Mouse (Mus musculus) erythroblast, adult 5-6 weeks (primary cell): Measurements from ENCODE around the gene Trmt10a. TPM values are rescaled to one million over a fixed set of nuclear protein-coding genes. Genes with fewer than 3 reads are reported as not detected.

Experiments
- ATAC-seq: replicated peaks from 2 replicates; pipeline ENCODE4 v1.8.0; 2016; ENCODE audit warnings: moderate number of reproducible peaks, mild to moderate bottlenecking, moderate TSS enrichment, inconsistent platforms; ENCODE audit not compliant: poor library complexity, low FRiP score, severe bottlenecking
- total RNA-seq, 2 experiments: library from RNA; stranded (forward) in 1 of 2; stranded (reverse) in 1 of 2; fragments of 150-400 nt in 1 of 2; fragments of 200-764, 138-1000 nt in 1 of 2; gene quantifications; 2 replicates each; pipeline versions ENCODE4 v1.2.3 to v1.2.4; 2015 to 2017; ENCODE audit warnings: low replicate concordance in 2 of 2

Trmt10a gene
- total RNA-seq, 2 experiments from 2014 or later: 0.77 to 3.8 TPM

DNA sequence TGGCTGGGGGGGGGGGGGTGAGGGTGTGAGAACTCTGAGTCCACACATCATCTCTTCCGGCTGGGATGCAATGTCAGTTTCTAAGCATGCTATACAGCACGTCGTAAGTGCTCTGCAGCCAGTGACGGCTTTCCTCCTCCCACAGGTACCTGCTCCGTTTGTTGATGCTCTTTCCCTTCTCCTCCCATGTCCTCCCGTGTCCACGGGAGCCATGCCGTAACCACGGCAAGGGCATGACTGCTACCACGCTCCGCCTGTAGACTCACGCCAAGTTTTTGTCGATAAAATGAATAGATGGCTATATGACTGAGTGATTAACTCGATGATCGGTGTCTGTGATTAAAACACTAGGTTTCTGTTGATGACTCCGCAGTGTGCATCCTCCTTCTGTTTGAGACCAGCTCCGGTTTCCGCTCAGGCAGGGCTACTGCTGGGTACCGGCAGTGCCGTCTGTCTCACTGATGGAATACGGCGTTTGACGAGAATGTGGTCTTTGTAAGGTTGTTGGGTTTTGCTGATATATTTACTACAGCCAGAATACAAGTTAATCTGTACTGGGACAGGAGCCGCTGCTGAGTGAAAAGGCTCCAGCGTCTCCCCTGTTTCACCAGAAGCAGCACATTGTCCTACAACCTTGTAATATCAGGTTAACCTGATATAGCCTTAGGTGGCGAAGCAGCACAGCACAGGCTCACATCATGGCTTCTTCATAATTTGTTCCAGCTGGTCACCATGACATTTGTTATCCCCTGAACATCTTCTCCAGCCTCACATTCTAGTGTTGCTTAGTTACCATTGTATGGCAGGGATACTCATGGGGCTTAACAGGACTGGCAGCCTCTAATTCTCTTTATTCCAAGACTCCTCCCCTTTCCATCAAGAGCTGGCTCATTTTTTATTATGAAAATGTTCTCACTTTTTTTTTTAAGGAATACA, 43.0 kb downstream of the Trmt10a start:
- no peak for ATAC-seq

DNA sequence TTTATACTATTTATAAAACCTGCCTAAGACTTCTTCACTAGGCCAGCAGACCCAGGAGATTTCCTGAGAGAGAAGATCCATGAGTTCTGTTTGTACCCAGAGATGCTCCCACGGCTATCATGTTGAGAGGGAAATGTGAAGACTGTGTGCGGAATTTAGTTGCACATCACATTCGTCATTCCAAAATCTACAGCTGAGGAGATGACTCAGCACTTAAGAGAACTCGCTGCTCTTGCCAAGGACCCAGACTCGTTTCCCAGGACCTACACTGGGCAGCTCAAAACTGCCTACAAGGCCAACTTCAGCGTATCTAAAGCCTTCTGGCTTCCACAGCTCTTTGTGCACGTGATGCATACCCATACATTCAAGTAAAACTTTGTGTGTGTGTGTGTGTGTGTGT, 49.0 kb downstream of the Trmt10a start:
- no peak for ATAC-seq

DNA sequence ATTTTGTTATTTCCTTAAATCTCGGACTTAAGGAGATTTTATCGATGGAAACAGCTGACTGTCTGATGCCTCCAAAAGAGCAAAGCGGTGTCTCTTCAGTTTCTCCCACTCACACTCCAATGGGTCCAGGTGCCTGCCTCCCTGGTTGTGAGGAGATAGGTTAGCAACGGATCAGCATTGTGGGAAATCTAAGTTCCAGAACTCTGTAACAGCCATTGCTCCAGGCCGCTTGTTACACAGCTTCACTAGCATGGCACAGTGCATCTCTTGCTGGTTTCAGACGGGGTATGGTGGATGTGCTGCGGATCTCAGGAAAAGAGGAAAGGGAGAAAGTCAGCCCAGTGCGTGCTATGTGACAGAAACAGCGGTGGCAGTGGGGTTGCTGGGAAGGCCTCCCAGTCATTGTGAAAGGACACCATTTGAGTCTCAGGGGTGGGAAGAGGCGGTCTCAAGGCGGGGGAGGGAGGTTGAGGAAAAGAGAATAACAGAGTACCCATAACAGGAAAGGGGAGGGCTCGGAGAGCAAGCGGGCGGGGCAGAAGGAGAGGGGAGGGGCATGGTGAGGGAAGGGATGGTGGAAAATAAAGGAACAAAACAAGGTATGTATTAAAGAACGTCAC, 50.5 kb downstream of the Trmt10a start, which contains the start of gene 4930579F01Rik:
TSS of gene 4930579F01Rik (minus strand) at position 143 of the 620 bp plus-strand sequence.
- ATAC-seq: no peak

DNA sequence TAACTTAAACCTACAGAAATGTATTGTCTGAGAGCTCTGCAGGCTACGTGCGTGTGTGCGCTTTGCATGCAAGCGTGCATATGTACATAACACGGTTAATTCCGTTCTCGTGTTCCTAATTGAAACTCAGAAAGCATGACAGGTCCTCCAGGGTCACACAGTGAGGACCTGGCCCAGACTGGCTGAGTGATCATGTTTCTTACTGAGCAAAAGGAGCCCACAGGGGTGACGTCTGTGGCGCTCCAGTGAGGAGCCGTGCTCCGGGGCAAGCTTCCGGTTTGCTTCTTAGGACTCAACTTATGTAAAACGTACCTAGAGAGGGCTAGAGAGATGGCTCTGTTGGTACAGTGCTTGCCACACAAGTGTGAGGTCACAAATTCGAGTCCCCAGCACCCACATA, 53.8 kb downstream of the Trmt10a start:
- ATAC-seq: no peak

DNA sequence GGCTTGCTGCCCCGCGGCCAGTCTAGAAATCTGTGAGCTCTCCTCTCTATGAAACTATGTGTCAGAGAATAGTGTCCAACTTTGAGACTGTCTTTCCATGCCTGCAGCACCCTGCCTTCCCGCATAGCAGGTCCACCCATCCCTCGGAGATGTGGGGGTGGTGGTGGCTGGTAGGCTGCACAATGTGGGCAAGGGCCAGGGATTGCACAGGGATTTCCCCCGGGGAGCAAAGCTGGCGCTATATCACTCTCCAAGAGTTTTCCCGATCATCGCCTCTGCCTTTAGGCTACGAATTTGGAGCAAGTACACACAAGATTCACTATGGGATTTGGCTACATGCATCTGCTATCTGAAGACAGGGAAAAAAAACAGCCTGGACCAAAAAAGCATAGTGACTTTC, 54.3 kb downstream of the Trmt10a start:
- ATAC-seq: no peak

DNA sequence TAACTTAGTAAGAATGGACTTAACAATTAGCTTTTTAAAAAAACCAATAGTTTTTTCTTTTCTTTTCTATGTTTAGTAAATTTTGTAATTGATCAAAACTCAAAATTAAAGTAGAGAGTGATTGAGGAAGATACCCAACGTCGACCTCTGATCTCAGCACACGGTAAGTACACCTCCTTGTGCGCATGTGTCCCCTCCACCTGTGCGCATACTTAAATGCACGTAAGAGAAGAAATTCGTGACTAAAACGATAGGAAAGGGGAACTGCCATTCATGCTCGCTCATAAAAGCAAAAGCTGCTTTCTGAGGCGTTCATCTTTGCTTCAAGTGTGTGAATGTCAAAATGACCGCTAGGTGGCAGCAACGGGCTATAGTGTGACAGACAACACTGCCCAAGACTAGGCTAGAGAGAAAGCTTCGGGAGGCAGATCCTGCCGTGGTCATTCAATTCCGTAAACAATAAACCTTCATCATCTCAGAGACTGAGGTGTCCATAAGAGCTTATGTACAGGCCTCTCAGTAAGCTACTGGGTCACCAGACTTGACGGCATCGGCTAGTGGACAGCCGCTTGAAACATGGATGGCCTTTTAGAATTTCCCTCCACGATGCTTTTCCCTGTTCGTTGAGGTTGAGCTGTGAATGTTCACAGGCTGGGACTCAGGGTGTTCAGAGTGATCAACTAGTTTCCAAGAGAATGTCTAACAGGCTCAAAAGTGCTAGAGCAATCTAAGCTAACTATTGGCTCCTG, 54.9 kb downstream of the Trmt10a start:
- peak; percentile 75 for ATAC-seq

DNA sequence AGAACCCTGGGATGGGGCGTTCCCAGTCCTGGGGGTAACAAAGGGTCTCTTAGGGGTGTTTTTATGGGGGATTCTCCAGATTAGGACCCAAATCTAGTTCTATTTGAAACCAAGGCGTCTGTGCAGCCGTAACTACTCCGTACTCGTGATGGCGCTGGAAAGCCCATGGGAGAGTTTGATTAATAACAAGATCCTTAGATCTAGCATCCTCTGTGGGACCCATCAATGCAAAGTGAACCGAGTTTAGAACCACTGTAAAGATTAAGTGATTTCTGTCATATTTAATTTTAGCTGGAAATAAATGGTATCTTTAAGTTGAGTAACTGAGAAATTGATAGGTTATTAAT, 55.4 kb downstream of the Trmt10a start:
- no peak for ATAC-seq

DNA sequence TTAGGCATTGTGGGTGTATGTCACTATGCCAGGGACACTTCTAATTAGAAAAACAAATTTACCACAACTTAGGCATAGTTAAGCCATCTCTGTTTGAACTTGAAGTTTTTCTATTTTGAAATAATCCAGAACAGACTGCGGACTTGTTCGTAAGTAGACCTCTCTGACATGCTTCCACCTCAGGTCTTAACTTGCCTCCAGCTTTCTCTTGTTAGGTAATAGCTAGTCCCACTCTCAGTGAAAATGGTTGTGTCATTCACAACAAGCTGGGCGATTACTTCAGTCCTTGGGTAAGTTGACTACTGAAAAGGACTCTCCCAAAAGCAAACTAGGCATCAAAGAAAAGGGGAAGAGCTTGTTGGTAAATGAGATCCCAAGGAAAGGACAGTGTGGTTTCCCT, 65.6 kb downstream of the Trmt10a start:
- ATAC-seq: no peak

Other genes with a start within 250 kb of the Trmt10a start
- gene Lamtor3, start 224.9 kb upstream of the Trmt10a start, total RNA-seq (2015; ENCODE audit: low replicate concordance): 31.6 and 47.8 TPM in 2 replicates
- gene Lamtor3, start 224.9 kb upstream of the Trmt10a start, total RNA-seq (2017; ENCODE audit: low replicate concordance): 45.0 and 49.3 TPM in 2 replicates
- 18.3 and 27.6 TPM in 2 replicates for gene Dapp1, start 161.9 kb upstream of the Trmt10a start, total RNA-seq (2015; ENCODE audit: low replicate concordance)
- 21.5 and 34.1 TPM in 2 replicates for gene Dapp1, start 161.9 kb upstream of the Trmt10a start, total RNA-seq (2017; ENCODE audit: low replicate concordance)
- not detected in 2 replicates for gene 1110002E22Rik, start 78.4 kb upstream of the Trmt10a start, total RNA-seq (2015; ENCODE audit: low replicate concordance)
- gene 1110002E22Rik, start 78.4 kb upstream of the Trmt10a start, total RNA-seq (2017; ENCODE audit: low replicate concordance): not detected in 2 replicates
- gene Gm5105, start 76.1 kb upstream of the Trmt10a start, total RNA-seq (2015; ENCODE audit: low replicate concordance): not detected in 2 replicates
- gene Gm5105, start 76.1 kb upstream of the Trmt10a start, total RNA-seq (2017; ENCODE audit: low replicate concordance): not detected in 2 replicates
- gene Mttp, start 1.5 kb downstream of the Trmt10a start, total RNA-seq (2015; ENCODE audit: low replicate concordance): 0.77 and 1.3 TPM in 2 replicates
- gene Mttp, start 1.5 kb downstream of the Trmt10a start, total RNA-seq (2017; ENCODE audit: low replicate concordance): 0.51 and 1.4 TPM in 2 replicates
- not detected in 2 replicates for gene 4930579F01Rik, start 50.4 kb downstream of the Trmt10a start, total RNA-seq (2015; ENCODE audit: low replicate concordance)
- gene 4930579F01Rik, start 50.4 kb downstream of the Trmt10a start, total RNA-seq (2017; ENCODE audit: low replicate concordance): not detected in 2 replicates
- gene Adh7, start 74.3 kb downstream of the Trmt10a start, total RNA-seq (2015; ENCODE audit: low replicate concordance): not detected in 2 replicates
- gene Adh7, start 74.3 kb downstream of the Trmt10a start, total RNA-seq (2017; ENCODE audit: low replicate concordance): not detected in 2 replicates
- not detected in 2 replicates for gene Adh1, start 117.5 kb downstream of the Trmt10a start, total RNA-seq (2015; ENCODE audit: low replicate concordance)
- not detected in 2 replicates for gene Adh1, start 117.5 kb downstream of the Trmt10a start, total RNA-seq (2017; ENCODE audit: low replicate concordance)
- gene Adh6a, start 169.8 kb downstream of the Trmt10a start, total RNA-seq (2015; ENCODE audit: low replicate concordance): not detected in 2 replicates
- not detected in 2 replicates for gene Adh6a, start 169.8 kb downstream of the Trmt10a start, total RNA-seq (2017; ENCODE audit: low replicate concordance)
- not detected in 2 replicates for gene Adh6b, start 198.3 kb downstream of the Trmt10a start, total RNA-seq (2015; ENCODE audit: low replicate concordance)
- gene Adh6b, start 198.3 kb downstream of the Trmt10a start, total RNA-seq (2017; ENCODE audit: low replicate concordance): not detected in 2 replicates